24 mouse cellular contexts compared by ENCODE assay signal in genomic region chr11:89098083-89098835, GRCm38 (mm10). TPM values are rescaled to one million over a fixed set of nuclear protein-coding genes. Genes with fewer than 3 reads are reported as not detected.
A peak's percentile ranks its signal among the peaks of the same experiment; 100 is the strongest.
DNase-seq lines count a peak whose midpoint lies in the region; ATAC-seq and TF ChIP-seq lines count a peak whose summit lies in the region.
"Had no signal": no experiment of that assay in that cellular context is flagged by ENCODE, and none has a peak within 500 bp of the region (broad histone marks: within the 10 kb centered on the region; RNA-seq: fewer than 3 reads in every experiment).

No protein-coding gene starts in this region.

- peak overlapping the region; percentile 79 for H3K27ac ChIP-seq in gastrocnemius, adult 2 months
- no peak overlapping the region for H3K27ac ChIP-seq in liver, postnatal 0 days (ENCODE audit: low read depth)
- H3K27ac ChIP-seq: heart, embryonic 13.5 days; hindbrain, postnatal 0 days; left cerebral cortex, adult 2 months; limb, embryonic 10.5 days; liver, embryonic 13.5 days; midbrain, embryonic 10.5 days; neural tube, embryonic 12.5 days had no signal

- intact Hi-C loops in gastrocnemius, adult 2 months (cut with DNase I), result loop anchor here (2.0 to 10.0 kb wide), 2 partner anchors 89 to 627 kb away; no protein-coding TSS in a partner anchor
- intact Hi-C loops in gastrocnemius, postnatal 14 days (cut with DNase I; ENCODE audit: low total_unique reads), result no loop called here

- H3K9me3 ChIP-seq in liver, postnatal 0 days (ENCODE audit: low read length), result no peaks in the 10 kb centered on the region
- H3K9me3 ChIP-seq: heart, embryonic 13.5 days; limb, embryonic 10.5 days; liver, embryonic 13.5 days; midbrain, embryonic 10.5 days; neural tube, embryonic 12.5 days had no signal

- no peaks in the 10 kb centered on the region for H3K36me3 ChIP-seq in liver, postnatal 0 days (replicated peaks; ENCODE audit: insufficient read depth, low read length)
- H3K36me3 ChIP-seq: heart, embryonic 13.5 days; limb, embryonic 10.5 days; liver, embryonic 13.5 days; midbrain, embryonic 10.5 days; neural tube, embryonic 12.5 days had no signal

- DNase-seq in gastrocnemius, adult 2 months, result peak; percentile 85
- no peak for DNase-seq in gastrocnemius, postnatal 10 days
- peak; percentile 21 for DNase-seq in liver, postnatal 0 days
- DNase-seq in liver, result no peak
- DNase-seq in gastrocnemius, postnatal 14 days, result peak; percentile 41
- peak; percentile 92 for DNase-seq in skeletal muscle tissue, adult 2 months (ENCODE audit: low read depth, low spot score)
- no peak for DNase-seq in lung, postnatal 14 days
- DNase-seq: B cell, adult 2 months; cerebellum, postnatal 14 days; heart, postnatal 4 days; kidney, adult 2 months; liver, embryonic 13.5 days; lung, postnatal 10 days; right cerebral cortex, postnatal 14 days had no signal

- no peak overlapping the region for H3K4me2 ChIP-seq in liver, postnatal 0 days (ENCODE audit: low read depth, low read length)
- H3K4me2 ChIP-seq: heart, embryonic 13.5 days; liver, embryonic 13.5 days; neural tube, embryonic 12.5 days had no signal

- no peak for TF ChIP-seq CTCF in gastrocnemius, adult 2 months (IDR thresholded peaks at IDR 0.05)
- TF ChIP-seq CTCF in liver, postnatal 0 days (IDR thresholded peaks at IDR 0.05; ENCODE audit: low read depth), result no peak

- ATAC-seq in liver, postnatal 0 days, result peak; percentile 26
- no peak for ATAC-seq in activated CD4-positive, CD25-positive, alpha-beta regulatory T cell, adult 4 months
- ATAC-seq: forebrain, embryonic 14.5 days; hindbrain, postnatal 0 days; Patski had no signal

- no peak overlapping the region for H3K4me3 ChIP-seq in gastrocnemius, adult 2 months
- no peak overlapping the region for H3K4me3 ChIP-seq in liver, postnatal 0 days (ENCODE audit: low read depth, low read length)
- H3K4me3 ChIP-seq: heart, embryonic 13.5 days; left cerebral cortex, adult 2 months; limb, embryonic 10.5 days; liver, embryonic 13.5 days; midbrain, embryonic 10.5 days; neural tube, embryonic 12.5 days had no signal

- TF ChIP-seq EP300 in liver, postnatal 0 days (IDR thresholded peaks at IDR 0.05; ENCODE audit: low read depth), result peak; percentile 21; the same call in 1 of the 2 replicates

- no peak overlapping the region for H3K9ac ChIP-seq in liver, postnatal 0 days (replicated peaks)
- H3K9ac ChIP-seq: heart, embryonic 13.5 days; liver, embryonic 13.5 days; neural tube, embryonic 12.5 days had no signal

- WGBS in liver, postnatal 0 days (ENCODE audit: insufficient replicate concordance), result 55% methylated on average over 17 of the region's 17 CpGs

- H3K27me3 ChIP-seq in liver, postnatal 0 days (ENCODE audit: insufficient read depth, low read length), result no peaks in the 10 kb centered on the region
- H3K27me3 ChIP-seq: liver, embryonic 13.5 days; neural tube, embryonic 12.5 days; Patski had no signal

- H3K4me1 ChIP-seq in liver, postnatal 0 days (ENCODE audit: insufficient read depth), result peaks cover 8% of the 10 kb centered on the region

RNA-seq across cellular contexts. Expression of gene Gm525, which starts 24.6 kb away (rescaled TPM):
- not detected for total RNA-seq in gastrocnemius, adult 2 months (2021)
- total RNA-seq in gastrocnemius, postnatal 10 days (2021), result not detected
- polyA plus RNA-seq in liver, postnatal 0 days (2015; fragmentation: Nextera tagmentation; extraction: Ambion mirVana), result 0.31 and 0.39 TPM in 2 replicates
- total RNA-seq in gastrocnemius, postnatal 14 days (2021), result not detected
- polyA plus RNA-seq in activated CD4-positive, CD25-positive, alpha-beta regulatory T cell, adult 4 months (2017; shearing (Covaris generic)), result not detected
- total RNA-seq: heart, postnatal 4 days; hindbrain, postnatal 0 days; layer of hippocampus, adult 18-20 months had no signal
- polyA plus RNA-seq: forebrain, embryonic 14.5 days; heart, embryonic 13.5 days; limb, embryonic 10.5 days; liver, embryonic 13.5 days; midbrain, embryonic 10.5 days; neural tube, embryonic 12.5 days; Patski had no signal

RNA-seq across cellular contexts. Expression of gene Dgke, which starts 31.6 kb away (rescaled TPM):
- total RNA-seq in gastrocnemius, adult 2 months (2021), result 1 to 10 TPM; 3.4 to 3.7 TPM
- total RNA-seq in gastrocnemius, postnatal 10 days (2021), result 1 to 10 TPM; 4.5 to 5.4 TPM
- 0.53 and 0.60 TPM in 2 replicates for polyA plus RNA-seq in liver, postnatal 0 days (2015; fragmentation: Nextera tagmentation; extraction: Ambion mirVana)
- total RNA-seq in gastrocnemius, postnatal 14 days (2021), result 1 to 10 TPM; 3.9 to 4.3 TPM
- polyA plus RNA-seq in activated CD4-positive, CD25-positive, alpha-beta regulatory T cell, adult 4 months (2017; shearing (Covaris generic)), result 1 to 10 TPM; 3.7 to 4.9 TPM

Comparison
In these comparisons a context has a peak if more than half of its experiments do, and no peak if none do; other contexts are left out.
1. DNase-seq: peak in gastrocnemius, adult 2 months (single experiment), liver, postnatal 0 days (single experiment), gastrocnemius, postnatal 14 days (single experiment) and skeletal muscle tissue, adult 2 months (single experiment); none in gastrocnemius, postnatal 10 days (single experiment), liver (single experiment) and lung, postnatal 14 days (single experiment).